Mouse (Mus musculus): Measurements from ENCODE around the gene Sox5.
"Not testable (repeated sequence)": the region's sequence is repeated elsewhere in the genome, so short reads cannot be mapped to it uniquely, and the experiment has no call there.

Sox5 gene

DNA sequence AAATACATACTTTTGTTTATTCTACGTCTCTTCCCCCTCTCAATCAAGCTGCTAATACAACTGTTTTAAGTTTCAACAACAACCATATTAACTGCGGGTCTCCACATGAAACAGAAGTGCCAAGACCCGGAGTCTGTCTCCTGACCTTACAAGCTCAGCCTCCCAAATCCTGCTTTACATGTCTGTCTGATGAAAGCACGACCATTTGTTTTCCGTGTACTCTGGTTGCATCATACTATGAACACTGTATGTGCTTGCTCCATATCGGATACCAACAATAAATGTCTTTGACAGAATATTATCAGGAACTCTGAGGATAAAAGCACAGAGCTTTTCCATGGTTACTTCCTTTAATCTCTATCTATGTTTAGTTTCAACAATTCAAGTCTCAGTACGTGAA lies 516.8 kb downstream of the Sox5 start:
- DNase-seq = no peak

DNA sequence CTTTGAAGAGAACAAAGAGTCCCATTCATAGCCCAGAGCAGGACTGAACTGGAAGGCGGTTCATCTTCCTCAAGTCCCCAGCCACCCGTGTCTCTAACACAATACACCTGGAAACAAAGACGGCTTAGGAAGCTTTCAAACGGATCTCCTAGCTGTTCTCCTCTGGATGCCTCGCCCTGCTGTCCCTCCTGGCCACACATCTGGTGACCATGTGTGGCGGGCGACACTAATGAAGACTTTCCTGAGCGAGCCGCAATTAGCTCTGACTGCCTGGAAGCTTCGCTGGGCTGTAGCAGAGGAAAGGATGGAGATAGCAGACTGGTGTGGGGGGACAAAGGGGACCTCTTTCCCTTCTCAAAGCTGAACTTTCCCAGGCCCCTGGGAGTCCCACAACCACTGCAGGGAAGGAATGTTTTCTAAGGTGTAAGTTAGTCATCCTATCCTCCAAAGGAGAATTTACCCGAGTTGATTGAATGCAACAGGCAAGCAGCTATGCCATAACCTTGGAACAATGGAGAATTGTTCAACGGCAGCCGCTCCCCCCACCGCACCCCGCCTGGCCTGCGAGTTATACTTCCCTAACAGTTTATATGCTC lies 517.4 kb downstream of the Sox5 start:
- DNase-seq = no peak

DNA sequence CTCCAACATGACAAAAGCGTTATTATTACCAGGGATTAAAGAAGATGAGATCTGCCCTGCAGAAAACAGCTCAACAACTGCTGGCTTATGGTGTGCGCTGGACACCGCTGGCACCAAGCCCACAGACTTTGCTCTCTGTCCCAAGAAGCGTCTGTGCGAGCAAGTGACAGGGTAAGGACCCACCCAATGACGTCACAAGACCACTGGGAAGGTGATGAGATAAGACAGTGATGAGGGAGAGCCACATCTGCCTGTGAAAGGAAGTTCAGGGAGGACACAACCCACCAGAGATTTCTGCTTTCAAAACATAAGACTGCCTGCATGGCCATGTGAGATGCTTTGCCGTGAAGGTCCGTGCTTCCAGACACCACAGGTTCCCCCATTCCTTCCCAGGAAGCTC lies 525.3 kb downstream of the Sox5 start:
- no peak for DNase-seq

DNA sequence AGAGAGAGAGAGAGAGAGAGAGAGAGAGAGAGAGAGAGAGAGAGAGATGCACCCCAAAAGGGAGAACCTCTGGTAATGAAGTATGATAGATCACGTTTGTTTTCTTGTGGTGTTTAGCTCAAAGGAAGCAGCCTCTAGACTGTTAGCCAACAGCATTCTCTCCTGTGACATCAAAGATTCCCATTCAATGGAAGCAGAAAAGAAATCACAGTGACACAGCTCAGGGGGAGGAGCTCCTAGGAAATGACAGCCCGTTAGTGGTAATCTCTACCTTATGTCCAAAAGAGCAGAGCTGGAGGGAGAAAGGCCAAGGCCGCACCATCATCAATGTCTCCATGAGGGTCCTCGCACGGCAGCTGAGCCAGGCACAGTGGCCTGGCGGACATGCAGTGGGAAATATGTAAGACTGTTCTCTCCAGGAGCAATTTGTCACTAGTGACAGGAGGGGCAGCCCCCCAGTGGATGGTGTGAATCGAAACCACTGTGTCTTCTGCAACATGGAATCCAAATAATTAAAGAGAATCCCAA lies 529.5 kb downstream of the Sox5 start:
- no peak for DNase-seq

DNA sequence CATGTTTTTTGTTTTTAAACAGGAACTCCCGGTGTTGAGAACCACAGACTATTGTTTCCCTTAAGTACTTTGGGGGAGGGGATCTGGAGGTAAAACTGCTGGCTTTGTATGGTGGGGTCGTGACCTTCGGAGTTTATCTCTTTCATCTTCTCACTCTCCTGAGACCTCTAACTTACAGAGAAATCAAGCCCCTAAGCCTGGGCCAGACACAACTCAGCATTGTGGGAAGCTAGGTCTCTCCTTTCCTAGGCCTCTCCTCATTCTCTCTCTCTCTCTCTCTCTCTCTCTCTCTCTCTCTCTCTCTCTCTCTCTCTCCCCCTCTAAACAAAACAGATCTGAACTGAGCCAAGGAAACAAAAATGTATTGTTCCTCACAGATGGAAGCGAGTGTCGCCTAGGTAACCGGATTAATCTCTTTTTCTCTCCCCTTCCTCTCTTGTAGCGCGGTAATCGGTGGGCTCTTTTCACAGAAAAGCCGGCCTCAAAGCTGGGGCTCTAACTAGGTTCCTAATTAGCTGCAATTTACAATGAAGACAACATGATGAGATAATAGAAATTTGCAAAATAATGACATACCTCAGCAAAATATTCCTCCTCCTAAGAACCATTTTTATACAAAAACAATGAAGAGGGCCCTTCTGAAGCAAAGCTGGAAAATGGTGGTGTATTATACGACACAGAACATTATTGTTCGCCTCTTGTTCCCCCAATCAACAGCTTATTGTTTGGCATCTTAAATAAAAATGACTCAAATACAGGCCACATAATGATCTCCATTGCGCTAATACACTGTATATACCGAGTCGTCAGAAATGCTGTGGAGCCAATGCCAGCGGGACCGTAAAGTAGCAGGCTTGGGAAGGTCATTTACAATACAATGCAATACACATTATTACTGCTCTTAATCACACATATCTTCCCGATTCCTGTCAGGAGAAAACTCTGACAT lies 530.3 kb downstream of the Sox5 start:
- DNase-seq = no peak

DNA sequence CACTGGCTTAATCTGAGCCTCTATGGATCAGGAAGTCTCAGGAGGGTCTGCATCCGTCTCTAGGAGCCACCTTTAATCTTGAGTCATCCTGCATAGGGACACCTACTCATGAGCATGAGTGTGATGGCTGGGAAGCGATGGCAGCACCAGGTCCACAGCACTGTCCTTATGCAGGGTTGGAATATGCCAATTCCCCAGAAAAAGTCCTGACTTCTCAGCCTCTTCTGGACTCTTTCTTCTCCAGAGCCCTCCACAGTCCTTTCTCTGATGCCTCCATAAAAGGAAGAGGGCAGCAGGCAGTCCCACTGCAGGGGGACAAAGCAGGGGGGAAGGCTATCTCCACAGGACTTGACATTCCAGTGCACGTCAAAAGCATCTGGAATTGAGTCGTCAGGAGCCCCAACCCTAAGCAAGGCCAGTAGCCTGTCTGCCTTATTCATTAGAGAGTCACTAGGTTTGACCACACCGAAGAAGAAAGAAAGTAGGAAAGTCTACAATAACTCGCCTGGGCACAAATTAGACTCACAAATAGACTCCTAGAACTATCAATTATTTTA lies 531.1 kb downstream of the Sox5 start:
- DNase-seq = no peak

DNA sequence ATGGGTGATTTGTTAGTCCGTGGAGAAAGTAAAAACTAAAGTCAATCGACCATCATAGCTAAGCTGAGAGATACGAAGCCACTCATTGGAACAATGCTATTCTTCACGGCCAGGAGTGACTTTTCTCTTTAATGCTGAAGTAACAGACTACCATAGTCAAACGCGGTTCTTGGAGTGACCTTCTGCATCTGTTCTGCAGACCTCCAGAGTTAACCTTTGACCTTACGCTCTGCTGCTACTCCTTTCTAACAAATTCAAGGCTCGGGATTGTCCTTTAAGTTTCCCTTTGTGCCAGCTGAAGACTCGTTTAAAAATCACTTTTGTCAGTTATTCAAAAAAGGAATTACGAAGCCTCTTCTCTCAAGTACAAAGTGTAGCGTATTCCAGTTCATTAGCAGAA lies 545.2 kb downstream of the Sox5 start:
- DNase-seq = no peak

DNA sequence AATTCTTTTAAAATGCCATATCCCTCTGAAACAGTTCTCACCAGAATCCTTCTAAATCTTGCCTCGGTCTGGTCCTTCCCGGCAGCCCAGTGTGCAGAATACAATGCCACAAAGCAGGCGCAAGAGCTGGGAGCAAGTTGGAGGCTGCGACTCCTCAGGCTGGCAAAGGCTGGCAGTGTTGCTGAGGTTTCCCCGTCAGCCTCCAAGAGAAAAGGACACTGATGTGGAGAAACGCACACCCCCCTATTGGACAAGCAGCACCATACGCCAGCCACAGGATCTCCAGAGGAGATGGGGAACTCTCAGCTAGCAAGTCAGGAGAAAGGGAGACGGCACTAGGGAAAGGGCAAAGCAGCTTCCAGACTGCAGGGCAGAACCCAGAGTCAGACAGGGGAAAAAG lies 577.8 kb downstream of the Sox5 start:
- DNase-seq = peak in 1 of 2 experiments; percentile 3

DNA sequence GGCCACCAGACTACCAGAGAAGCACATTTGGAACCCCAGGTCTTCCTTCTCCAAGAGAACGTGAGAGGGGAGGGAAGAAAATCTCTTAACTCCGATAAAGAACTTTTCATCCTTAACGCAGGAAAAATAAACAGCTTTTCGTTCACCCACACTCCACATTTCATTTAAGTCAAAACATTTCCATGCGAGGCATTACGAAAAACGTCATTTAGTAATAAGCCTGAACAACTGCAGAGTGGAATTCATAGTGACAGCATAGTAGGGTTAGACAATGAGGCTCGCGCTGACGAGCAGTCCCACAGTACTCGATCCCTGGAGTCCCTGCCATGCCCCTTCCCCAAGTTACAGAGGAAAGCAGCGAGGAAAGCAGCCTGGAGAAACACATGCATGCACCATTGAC lies 578.8 kb downstream of the Sox5 start:
- no peak for DNase-seq

DNA sequence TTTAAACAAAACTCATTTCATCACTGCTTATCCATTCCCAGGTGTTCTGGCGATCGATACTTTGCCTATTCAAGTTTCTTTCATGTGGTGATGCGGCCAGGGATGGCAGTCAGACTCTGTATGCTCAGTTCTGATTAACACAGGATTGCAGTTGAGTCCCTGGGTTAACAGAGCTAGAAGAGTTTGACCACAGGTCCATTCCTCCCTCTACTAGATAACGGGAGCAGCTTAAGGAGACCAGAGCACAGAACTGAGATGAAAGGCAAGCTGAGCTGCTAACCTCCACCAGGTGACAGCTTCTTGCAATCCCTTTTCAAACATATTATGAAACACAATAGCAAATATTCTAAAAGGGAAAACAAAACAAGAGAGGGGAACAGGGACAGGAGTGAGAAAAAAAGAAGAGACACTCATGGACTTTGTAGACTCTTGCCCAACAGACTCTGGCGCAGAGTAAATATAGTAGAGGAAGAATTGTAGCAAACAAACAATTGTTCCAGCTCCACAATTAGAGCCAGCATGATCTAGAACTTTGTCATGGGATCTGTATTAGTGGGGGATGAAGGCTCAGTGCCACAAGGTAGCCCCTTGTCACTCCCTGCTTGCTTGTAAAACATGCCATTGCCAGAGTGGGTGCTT lies 580.3 kb downstream of the Sox5 start:
- DNase-seq = no peak

DNA sequence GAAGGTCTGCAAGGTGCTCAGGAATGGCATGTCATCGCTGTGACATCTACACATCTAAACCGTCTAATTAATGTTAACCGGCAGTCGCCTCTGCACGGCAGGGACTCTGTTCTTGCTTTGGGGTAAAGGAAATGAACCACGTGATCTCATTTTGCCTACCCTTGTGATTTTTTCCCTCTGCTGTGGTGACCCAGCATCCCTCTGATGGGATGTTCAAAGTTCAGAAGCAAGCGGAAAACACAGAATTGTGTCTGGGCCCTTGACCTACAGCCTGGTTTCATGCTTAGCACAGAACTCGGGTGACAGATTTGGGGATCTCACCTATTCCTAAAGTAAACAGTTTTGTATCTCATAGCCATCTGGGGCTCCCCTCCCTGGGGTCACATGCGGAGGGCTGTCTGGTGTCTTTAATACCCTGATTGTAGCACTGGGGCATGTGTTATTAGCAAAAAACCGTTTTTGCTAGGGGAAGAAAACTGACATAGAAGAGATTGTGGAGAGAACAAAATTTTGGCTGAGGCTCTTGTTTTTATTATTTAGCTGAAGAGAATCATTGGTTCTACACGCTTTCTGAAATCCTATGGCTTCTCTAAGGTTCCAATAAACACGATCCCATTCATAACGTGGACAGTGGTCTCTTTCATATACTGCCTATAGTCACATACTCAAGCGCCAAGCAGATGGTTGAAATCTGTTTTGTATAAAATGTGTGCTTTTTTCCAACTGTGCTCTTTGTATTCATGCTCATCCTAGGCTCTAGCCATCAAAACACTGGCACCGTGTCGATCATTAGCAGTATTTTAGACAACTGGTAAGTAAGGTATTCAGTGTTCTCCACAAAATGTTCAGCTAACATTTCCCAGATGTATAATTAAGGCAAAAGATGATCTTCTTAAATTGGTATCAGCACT lies 584.3 kb downstream of the Sox5 start:
- no peak for DNase-seq

DNA sequence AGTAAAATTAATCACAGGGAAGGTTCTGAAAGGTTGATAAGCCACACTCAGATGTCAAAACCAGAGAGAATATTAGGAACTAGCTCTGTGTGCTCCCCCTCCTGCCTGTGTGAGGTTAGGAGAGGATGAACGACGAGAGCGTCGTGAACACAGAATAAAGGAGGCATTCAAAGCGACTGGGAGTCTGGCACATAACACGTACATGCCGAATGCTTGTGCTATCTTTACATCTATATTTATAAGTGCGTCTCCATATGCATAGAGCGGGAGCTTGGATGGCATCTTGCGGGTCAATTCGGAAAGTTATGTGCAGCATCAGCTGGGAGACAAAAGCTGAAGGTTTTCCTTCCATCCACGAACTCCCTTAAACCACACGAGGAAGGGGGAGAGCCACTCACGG lies 585.8 kb downstream of the Sox5 start:
- no peak for DNase-seq

DNA sequence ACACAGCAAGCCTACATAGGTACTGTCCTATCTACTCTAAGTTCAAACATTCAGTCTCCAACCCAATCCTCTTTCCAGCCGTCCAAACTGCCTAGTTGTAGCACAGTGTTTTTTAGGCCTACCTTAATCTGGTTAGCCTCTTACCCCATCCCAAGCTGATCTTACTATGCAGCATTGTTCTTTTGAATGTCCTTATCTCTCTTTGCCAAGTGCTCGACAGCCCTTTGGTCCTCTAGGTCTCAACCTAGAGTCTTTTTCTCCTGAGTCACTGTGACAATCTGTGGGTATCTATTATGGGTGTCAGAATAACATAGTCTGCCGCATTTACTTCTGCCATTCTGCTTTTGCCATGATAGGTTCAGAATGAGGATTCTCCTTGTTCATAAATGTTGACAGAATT lies 598.7 kb downstream of the Sox5 start:
- no peak for DNase-seq

DNA sequence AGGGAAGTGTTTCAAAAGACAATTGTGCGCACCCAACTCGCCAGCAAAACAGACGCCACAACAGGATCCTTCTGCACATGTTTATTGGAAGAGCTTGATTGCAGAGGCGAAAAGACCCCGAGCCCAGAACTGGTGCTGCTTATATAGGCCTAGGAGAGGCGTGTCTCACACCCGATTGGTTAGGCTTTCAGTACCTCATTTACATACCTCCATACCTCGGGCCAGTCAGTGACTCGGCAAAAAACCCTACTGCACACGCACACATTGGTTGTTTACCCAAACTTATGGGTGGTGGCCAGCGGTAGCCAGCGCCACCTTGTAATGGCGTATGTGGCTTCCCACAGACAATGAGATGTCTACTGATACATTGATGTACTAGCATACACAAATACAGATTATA lies 599.3 kb downstream of the Sox5 start:
- not testable (repeated sequence) for DNase-seq

DNA sequence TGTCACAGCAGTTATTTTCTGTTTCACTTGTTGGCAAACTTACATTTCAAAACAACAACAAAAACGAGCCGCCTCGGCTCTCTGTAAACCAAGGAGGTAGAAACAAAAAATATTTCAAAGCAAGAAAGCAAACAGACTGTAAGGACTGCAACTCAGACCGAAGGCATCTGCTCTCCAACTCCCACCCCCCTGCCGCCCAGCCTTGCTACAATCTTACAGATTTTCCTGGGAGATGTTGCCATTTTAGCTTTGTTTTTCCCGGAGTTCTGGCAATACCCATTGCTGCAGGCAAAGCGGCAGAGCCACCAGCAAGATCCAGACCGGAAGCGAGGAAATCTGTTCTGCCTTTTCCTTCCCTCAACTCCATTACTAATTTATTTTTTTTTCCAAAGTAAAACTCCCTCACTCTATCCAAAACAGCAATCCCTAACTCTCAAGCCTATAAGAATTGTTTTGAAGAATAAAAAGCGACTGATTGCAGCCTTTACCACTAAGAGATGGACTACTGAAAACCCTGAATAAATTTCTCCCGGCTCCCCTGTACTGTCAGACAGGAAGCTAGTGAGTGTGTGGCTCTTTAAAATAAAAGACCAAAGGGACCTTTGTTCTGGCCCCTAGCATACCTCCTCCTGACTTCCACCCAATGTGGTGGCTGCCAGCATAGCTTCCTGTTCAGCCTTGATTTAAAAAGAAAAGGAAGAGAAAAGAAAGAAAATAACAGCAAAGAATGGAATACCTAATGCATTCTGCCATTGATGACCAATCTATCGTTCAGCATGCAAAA lies 600.5 kb downstream of the Sox5 start:
- peak in 1 of 2 experiments; percentile 22 for DNase-seq

DNA sequence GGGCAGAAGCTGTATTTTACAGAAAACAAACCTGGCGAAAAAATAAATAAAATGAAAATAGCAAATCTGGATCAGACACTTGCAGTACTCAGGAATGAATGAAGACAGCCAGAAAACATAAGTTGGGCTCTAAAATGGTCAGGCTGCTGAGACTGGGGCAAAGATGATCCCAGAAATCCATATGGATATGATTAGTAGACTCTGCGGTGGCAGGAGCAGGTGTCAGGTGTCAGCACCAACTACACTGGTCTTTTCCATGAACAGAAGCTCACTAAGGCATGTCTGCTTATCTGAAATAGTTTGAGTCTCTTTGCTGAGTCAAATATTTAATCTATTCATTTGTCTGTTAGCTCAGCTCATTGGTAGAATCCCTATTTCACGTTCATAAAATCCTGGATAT lies 602.7 kb downstream of the Sox5 start:
- no peak for DNase-seq

DNA sequence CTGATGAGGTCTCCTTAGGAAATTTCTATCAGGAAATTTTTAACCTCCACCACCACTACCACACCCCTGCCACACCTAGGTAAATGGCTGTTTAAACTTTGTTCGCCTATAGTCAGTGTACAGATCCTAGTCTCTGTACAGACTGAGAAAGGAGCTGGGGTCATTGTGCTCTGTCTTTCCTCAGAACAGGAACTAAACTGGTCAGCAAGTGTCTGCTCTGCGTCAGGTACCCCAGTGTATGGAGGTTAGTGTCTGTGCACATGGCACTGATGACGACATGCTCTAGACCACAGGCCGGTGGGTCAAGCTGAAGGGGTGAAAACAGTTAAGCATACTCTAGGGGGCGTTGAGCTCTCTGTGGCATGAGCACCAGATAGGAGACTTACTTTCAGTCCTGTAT lies 605.1 kb downstream of the Sox5 start:
- DNase-seq = no peak

DNA sequence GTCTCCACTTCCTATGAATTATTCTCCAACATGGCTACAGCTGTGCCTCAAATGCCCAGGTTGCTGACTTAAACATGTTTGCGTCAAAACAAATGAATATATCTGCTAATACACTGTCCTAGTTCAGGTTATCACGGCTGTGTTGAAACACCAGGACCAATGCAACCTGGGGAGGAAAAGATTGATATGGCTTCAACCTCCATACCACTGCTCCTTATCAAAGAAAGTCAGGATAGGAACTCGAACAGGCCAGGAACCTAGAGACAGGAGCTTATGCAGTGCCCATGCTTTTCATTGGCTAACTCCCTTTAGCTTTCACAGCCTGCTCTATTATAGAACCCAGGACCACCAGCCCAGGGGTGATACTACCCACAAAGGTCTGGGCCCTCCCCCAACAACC lies 606.2 kb downstream of the Sox5 start:
- DNase-seq = no peak

DNA sequence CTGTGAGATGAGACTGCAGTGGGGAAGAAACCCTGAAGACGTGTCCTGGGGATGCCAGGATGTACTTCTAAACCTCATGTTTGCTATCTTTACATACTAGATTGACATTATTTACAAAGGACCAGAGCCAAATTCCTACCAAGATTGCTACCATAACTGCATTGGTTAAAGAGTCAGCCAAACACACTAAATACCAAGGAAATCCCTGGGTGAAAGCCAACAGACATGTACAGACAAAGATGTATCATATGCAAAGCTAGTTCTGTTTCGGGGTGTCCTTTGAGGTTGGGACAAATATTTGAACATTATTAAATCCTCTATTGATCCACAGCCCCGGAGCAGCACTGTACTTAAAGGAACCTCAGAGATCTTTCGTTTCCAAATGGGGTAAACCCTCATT lies 611.2 kb downstream of the Sox5 start:
- no peak for DNase-seq

DNA sequence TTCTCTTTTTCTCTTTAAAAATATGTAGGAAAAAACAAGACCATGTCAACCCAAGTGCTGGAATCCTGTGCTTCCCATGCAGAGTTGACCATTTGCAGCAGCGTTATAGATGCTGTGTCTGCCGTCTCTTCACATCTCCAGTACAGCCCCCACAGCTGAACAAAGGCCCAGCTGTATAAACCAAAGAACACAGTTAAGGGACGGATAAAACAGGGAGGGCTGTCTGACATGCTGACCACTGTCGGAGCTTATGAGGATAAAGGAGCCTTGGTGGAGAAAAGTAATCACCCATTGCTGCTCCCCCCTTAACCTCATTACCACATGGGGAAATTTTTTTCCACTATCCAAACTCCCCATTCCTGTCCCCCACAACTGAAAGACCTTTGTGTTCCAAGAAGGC lies 612.0 kb downstream of the Sox5 start:
- no peak for DNase-seq

DNA sequence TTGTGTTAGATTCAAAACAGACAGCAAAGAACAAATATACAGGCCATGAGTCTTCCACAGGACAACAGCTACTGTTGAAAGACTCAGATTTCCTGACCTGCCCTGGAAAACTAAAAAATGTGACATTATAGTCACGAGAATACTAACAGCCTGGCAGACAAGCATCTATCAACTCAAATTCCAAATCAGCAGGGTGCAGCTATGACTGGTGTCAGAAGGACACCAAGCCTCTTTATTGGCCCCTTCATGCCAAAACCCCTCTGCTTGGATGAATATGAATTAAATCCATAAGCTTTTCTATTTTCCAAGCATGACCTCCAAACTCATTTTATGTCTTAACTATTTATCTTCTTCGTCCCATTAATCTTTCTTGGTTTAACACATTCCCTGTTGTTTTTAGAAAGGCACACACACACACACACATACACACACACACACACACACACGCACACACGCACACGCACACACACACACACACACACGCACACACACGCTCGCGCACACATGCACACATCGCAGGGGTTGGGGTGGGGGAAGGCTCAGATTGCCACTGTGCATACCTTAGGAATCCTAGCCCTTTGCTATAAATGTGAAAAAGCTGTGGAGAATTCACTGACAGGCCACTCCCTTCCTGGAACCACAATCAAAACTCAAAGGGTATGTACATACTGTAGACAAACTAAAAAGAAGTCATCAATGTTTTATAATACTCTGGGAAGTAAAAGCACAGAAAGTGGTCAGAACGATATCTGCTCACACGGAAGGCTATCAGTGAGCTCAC lies 612.9 kb downstream of the Sox5 start:
- no peak for DNase-seq
